Mouse (Mus musculus): ENCODE results near the gene Cdkn1b. TPM values are rescaled to one million over a fixed set of nuclear protein-coding genes. Genes with fewer than 3 reads are reported as not detected.

The Cdkn1b gene
- polyA plus RNA-seq, 1 experiment from 2014 or later: 19.3 TPM

DNA sequence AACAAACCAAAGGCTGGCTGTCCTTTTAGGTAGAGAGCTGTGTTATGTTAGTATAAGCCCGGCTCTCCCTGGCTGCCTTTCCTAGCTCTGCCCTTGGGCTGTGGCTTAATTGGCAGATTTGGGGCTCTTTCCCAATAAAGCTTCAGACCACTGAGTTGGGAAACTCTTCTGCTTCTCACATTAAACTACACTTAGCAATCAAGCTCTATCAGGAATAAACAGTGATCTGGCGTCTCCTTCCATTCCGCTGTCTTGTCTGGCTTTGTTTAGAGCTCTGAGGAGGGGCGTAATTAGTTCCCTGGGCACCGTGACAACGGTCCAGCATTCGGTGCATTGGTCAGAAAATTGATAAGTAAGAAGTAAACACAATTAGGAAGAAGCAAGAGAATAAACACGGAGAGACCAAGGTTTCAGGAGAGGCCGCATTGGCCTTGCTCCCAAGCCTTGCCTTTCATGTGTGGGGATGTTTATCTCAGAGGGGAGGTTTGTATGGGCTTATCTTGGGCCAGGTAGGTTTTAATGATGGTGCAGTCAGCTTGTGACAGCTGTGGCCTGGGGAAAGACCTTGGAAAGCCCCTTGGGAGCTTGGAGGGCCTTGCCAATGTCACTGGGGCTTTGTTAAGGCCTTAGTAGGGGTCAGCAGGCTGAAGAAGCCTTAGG, 41.8 kb downstream of the Cdkn1b start:
- no peaks in the 10 kb centered on the region for H3K4me1 ChIP-seq
- ATAC-seq (ENCODE audit: borderline replicate concordance, extremely low read depth, low FRiP score, low TSS enrichment): no peak
- 34% methylated on average over 9 of the region's 9 CpGs for WGBS

GRCm38 (mm10) chr6:134962518-134962893, 42.3 kb downstream of the Cdkn1b start:
- no peak overlapping the region for H3K4me3 ChIP-seq
- no peak overlapping the region for H3K4me2 ChIP-seq
- H3K9ac ChIP-seq: no peak overlapping the region
- no peak overlapping the region for H3K27ac ChIP-seq
- no peak for ATAC-seq (ENCODE audit: borderline replicate concordance, extremely low read depth, low FRiP score, low TSS enrichment)
- no peaks in the 10 kb centered on the region for H3K9me3 ChIP-seq
- H3K36me3 ChIP-seq: no peaks in the 10 kb centered on the region
- no peaks in the 10 kb centered on the region for H3K4me1 ChIP-seq
- 76% methylated on average over 5 of the region's 5 CpGs for WGBS
- H3K27me3 ChIP-seq: no peaks in the 10 kb centered on the region

More for the DNA sequence above, 41.8 kb downstream of the Cdkn1b start:
- Histone ChIP-seq H3K36me3 (no peaks in the 10 kb centered on the region), H3K4me3 (no peak overlapping the region), H3K4me2 (no peak overlapping the region), H3K27me3 (no peaks in the 10 kb centered on the region), H3K9me3 (no peaks in the 10 kb centered on the region), H3K9ac (no peak overlapping the region), H3K27ac (no peak overlapping the region)

GRCm38 (mm10) chr6:134963910-134964309, 43.7 kb downstream of the Cdkn1b start:
- WGBS: 71% methylated on average over 2 of the region's 2 CpGs
- no peak for ATAC-seq (ENCODE audit: borderline replicate concordance, extremely low read depth, low FRiP score, low TSS enrichment)

DNA sequence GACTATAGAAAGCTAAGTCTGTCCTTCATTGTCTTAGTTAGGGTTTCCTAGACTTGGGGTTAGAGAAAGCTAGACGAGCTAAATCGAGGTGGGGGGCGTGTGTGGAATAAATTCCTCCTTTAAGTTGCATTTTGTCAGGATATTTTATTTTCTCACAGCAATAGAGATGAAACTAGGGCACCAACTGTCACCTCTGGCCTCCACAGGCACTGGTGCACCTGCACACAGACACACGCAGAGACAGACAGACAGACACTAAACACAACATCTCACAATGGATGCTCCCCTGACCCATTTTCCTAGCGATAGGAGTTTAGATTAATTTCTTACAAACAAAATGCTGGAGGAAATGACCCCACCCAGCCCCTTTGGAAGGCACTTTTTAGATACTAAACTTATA, 46.5 kb downstream of the Cdkn1b start:
- H3K27me3 ChIP-seq: no peaks in the 10 kb centered on the region
- ATAC-seq (ENCODE audit: borderline replicate concordance, extremely low read depth, low FRiP score, low TSS enrichment): no peak
- H3K9ac ChIP-seq: no peak overlapping the region
- no peaks in the 10 kb centered on the region for H3K4me1 ChIP-seq
- H3K4me3 ChIP-seq: no peak overlapping the region
- H3K4me2 ChIP-seq: no peak overlapping the region
- no peaks in the 10 kb centered on the region for H3K9me3 ChIP-seq
- no peaks in the 10 kb centered on the region for H3K36me3 ChIP-seq
- WGBS: 77% methylated on average over 5 of the region's 5 CpGs
- no peak overlapping the region for H3K27ac ChIP-seq

More at GRCm38 (mm10) chr6:134963910-134964309, 43.7 kb downstream of the Cdkn1b start:
- Histone ChIP-seq H3K9ac (no peak overlapping the region), H3K27ac (no peak overlapping the region), H3K4me2 (no peak overlapping the region), H3K4me1 (no peaks in the 10 kb centered on the region), H3K27me3 (no peaks in the 10 kb centered on the region), H3K4me3 (no peak overlapping the region), H3K9me3 (no peaks in the 10 kb centered on the region), H3K36me3 (no peaks in the 10 kb centered on the region)

GRCm38 (mm10) chr6:134968326-134968725, 48.1 kb downstream of the Cdkn1b start:
- Histone ChIP-seq H3K27me3 (no peaks in the 10 kb centered on the region), H3K36me3 (no peaks in the 10 kb centered on the region), H3K4me3 (no peak overlapping the region), H3K9ac (no peak overlapping the region), H3K27ac (no peak overlapping the region), H3K4me1 (no peaks in the 10 kb centered on the region), H3K9me3 (no peaks in the 10 kb centered on the region), H3K4me2 (no peak overlapping the region)
- no peak for ATAC-seq (ENCODE audit: borderline replicate concordance, extremely low read depth, low FRiP score, low TSS enrichment)
- 30% methylated on average over 1 of the region's 1 CpGs for WGBS

DNA sequence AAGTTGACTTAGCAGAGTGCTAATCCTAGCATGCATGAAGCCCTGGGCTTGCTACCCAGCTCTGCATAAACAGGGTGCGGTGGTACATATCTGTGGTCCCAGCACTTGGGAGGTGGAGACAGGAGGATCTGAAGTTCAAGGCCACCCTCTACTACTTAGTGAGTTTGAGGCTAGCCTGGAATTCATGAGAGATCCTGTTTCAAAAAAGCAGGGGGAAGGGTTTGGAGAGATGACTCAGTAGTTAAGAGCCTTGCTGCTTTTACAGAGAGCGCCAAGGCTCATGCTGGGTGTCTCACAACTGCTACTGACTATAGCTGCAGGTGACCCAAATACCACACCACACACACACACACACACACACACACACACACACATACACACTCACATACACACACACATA, 49.3 kb downstream of the Cdkn1b start:
- no peaks in the 10 kb centered on the region for H3K4me1 ChIP-seq
- 87% methylated on average over 2 of the region's 2 CpGs for WGBS
- no peak for ATAC-seq (ENCODE audit: borderline replicate concordance, extremely low read depth, low FRiP score, low TSS enrichment)
- H3K27ac ChIP-seq: no peak overlapping the region
- no peak overlapping the region for H3K4me2 ChIP-seq
- H3K36me3 ChIP-seq: no peaks in the 10 kb centered on the region
- no peaks in the 10 kb centered on the region for H3K9me3 ChIP-seq
- H3K4me3 ChIP-seq: no peak overlapping the region
- no peaks in the 10 kb centered on the region for H3K27me3 ChIP-seq
- H3K9ac ChIP-seq: no peak overlapping the region

DNA sequence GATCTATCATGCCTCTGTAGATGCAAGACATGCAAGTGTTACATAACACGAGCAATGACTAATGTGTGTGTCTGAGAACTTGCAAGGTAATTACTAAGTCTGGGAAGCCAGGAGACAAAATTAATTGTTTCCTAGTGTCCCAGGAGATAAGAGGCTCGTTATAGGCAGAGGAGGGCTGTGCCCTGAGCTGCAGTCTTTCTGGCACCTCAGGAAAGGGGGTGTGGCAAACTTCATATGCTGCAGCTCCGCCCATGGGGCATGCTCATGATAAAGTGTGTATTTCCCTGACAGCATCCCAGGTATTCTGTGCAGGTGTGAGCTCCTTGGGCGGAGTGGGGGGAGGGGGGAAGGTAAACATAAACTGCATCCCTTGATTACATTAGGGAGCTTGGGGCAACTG, 51.9 kb downstream of the Cdkn1b start:
- 44% methylated on average over 4 of the region's 4 CpGs for WGBS
- Histone ChIP-seq H3K4me1 (no peaks in the 10 kb centered on the region), H3K27me3 (no peaks in the 10 kb centered on the region), H3K36me3 (no peaks in the 10 kb centered on the region), H3K27ac (no peak overlapping the region), H3K9me3 (no peaks in the 10 kb centered on the region), H3K9ac (no peak overlapping the region), H3K4me2 (no peak overlapping the region), H3K4me3 (no peak overlapping the region)
- no peak for ATAC-seq (ENCODE audit: borderline replicate concordance, extremely low read depth, low FRiP score, low TSS enrichment)

Other genes starting within 250 kb of the Cdkn1b start
- gene Dusp16, start 127.8 kb upstream of the Cdkn1b start, polyA plus RNA-seq (2015; fragmentation: Nextera tagmentation; extraction: Ambion mirVana): 10.5 and 11.6 TPM in 2 replicates
- 2.0 and 2.6 TPM in 2 replicates for gene Crebl2, start 90.2 kb upstream of the Cdkn1b start, polyA plus RNA-seq (2015; fragmentation: Nextera tagmentation; extraction: Ambion mirVana)
- 9.6 and 10.7 TPM in 2 replicates for gene Gpr19, start 21.8 kb upstream of the Cdkn1b start, polyA plus RNA-seq (2015; fragmentation: Nextera tagmentation; extraction: Ambion mirVana)
- gene Apold1, start 61.3 kb downstream of the Cdkn1b start, polyA plus RNA-seq (2015; fragmentation: Nextera tagmentation; extraction: Ambion mirVana): 1.5 and 1.7 TPM in 2 replicates
- gene Ddx47, start 91.2 kb downstream of the Cdkn1b start, polyA plus RNA-seq (2015; fragmentation: Nextera tagmentation; extraction: Ambion mirVana): 123 and 125 TPM in 2 replicates
- gene Gprc5a, start 145.2 kb downstream of the Cdkn1b start, polyA plus RNA-seq (2015; fragmentation: Nextera tagmentation; extraction: Ambion mirVana): 72.4 and 85.7 TPM in 2 replicates
- gene Gprc5d, start 197.9 kb downstream of the Cdkn1b start, polyA plus RNA-seq (2015; fragmentation: Nextera tagmentation; extraction: Ambion mirVana): not detected in 2 replicates